Mouse (Mus musculus): ENCODE data around the gene Gm10912.
"Not testable (repeated sequence)": the region's sequence is repeated elsewhere in the genome, so short reads cannot be mapped to it uniquely, and the experiment has no call there.

Gene Gm10912

GRCm38 (mm10) chr2:104065526-104065925 is at the start of gene Gm10912:
Gene Gm10912, plus strand, starts transcription at chr2:104065826.
- in situ Hi-C loops (cut with MboI; ENCODE audit: low pct_unique_long_range_greater_than_20kb in 1 of 2, low sequenced_read_pairs in 2 of 2, unreplicated experiment in 1 of 2), result not testable (repeated sequence)

- in situ Hi-C loops (cut with MboI; ENCODE audit: low pct_unique_long_range_greater_than_20kb in 1 of 2, low sequenced_read_pairs in 2 of 2, unreplicated experiment in 1 of 2), result no loop called here
Observed at GRCm38 (mm10) chr2:104023096-104023495, 42.5 kb upstream of the Gm10912 start.

GRCm38 (mm10) chr2:104024656-104025055 is 41.0 kb upstream of the Gm10912 start:
- in situ Hi-C loops (cut with MboI; ENCODE audit: low pct_unique_long_range_greater_than_20kb in 1 of 2, low sequenced_read_pairs in 2 of 2, unreplicated experiment in 1 of 2), result loop anchor here in 1 of 2 experiments (25.0 kb wide), 1 partner anchor 388 kb away; the partner anchor contains the start of gene D430041D05Rik

- in situ Hi-C loops (cut with MboI; ENCODE audit: low pct_unique_long_range_greater_than_20kb in 1 of 2, low sequenced_read_pairs in 2 of 2, unreplicated experiment in 1 of 2), result loop anchor here in 1 of 2 experiments (25.0 kb wide), 1 partner anchor 385 kb away; the partner anchor contains the start of gene D430041D05Rik
Observed at GRCm38 (mm10) chr2:104027458-104028138, 38.0 kb upstream of the Gm10912 start, which contains the start of gene Fbxo3. Gene Fbxo3, plus strand, starts transcription at chr2:104027721.

GRCm38 (mm10) chr2:104028139-104028723 is 37.4 kb upstream of the Gm10912 start, which contains the start of gene 4931422A03Rik:
Gene 4931422A03Rik, minus strand, starts transcription at chr2:104028361.
- in situ Hi-C loops (cut with MboI; ENCODE audit: low pct_unique_long_range_greater_than_20kb in 1 of 2, low sequenced_read_pairs in 2 of 2, unreplicated experiment in 1 of 2), result loop anchor here in 1 of 2 experiments (25.0 kb wide), 1 partner anchor 384 kb away; the partner anchor contains the start of gene D430041D05Rik

- in situ Hi-C loops (cut with MboI; ENCODE audit: low pct_unique_long_range_greater_than_20kb in 1 of 2, low sequenced_read_pairs in 2 of 2, unreplicated experiment in 1 of 2), result loop anchor here in 1 of 2 experiments (25.0 kb wide), 1 partner anchor 383 kb away; the partner anchor contains the start of gene D430041D05Rik
Observed at GRCm38 (mm10) chr2:104029074-104029473, 36.6 kb upstream of the Gm10912 start.

- in situ Hi-C loops (cut with MboI; ENCODE audit: low pct_unique_long_range_greater_than_20kb in 1 of 2, low sequenced_read_pairs in 2 of 2, unreplicated experiment in 1 of 2), result loop anchor here in 1 of 2 experiments (10.0 to 25.0 kb wide), 2 partner anchors 94 to 382 kb away; partner anchors contain the start of genes A930018P22Rik and D430041D05Rik
Observed at GRCm38 (mm10) chr2:104030381-104030780, 35.2 kb upstream of the Gm10912 start.

GRCm38 (mm10) chr2:104032056-104032455 is 33.6 kb upstream of the Gm10912 start:
- in situ Hi-C loops (cut with MboI; ENCODE audit: low pct_unique_long_range_greater_than_20kb in 1 of 2, low sequenced_read_pairs in 2 of 2, unreplicated experiment in 1 of 2), result loop anchor here in 1 of 2 experiments (10.0 to 25.0 kb wide), 2 partner anchors 93 to 380 kb away; partner anchors contain the start of genes A930018P22Rik and D430041D05Rik

- in situ Hi-C loops (cut with MboI; ENCODE audit: low pct_unique_long_range_greater_than_20kb in 1 of 2, low sequenced_read_pairs in 2 of 2, unreplicated experiment in 1 of 2), result loop anchor here in 1 of 2 experiments (10.0 to 25.0 kb wide), 2 partner anchors 90 to 377 kb away; partner anchors contain the start of genes A930018P22Rik and D430041D05Rik
Observed at GRCm38 (mm10) chr2:104034832-104035472, 30.7 kb upstream of the Gm10912 start.

GRCm38 (mm10) chr2:104035595-104035994 is 30.0 kb upstream of the Gm10912 start:
- in situ Hi-C loops (cut with MboI; ENCODE audit: low pct_unique_long_range_greater_than_20kb in 1 of 2, low sequenced_read_pairs in 2 of 2, unreplicated experiment in 1 of 2), result loop anchor here in 1 of 2 experiments (10.0 to 25.0 kb wide), 2 partner anchors 89 to 377 kb away; partner anchors contain the start of genes A930018P22Rik and D430041D05Rik

GRCm38 (mm10) chr2:104036316-104036715 is 29.3 kb upstream of the Gm10912 start:
- in situ Hi-C loops (cut with MboI; ENCODE audit: low pct_unique_long_range_greater_than_20kb in 1 of 2, low sequenced_read_pairs in 2 of 2, unreplicated experiment in 1 of 2), result loop anchor here in 1 of 2 experiments (10.0 to 25.0 kb wide), 2 partner anchors 88 to 376 kb away; partner anchors contain the start of genes A930018P22Rik and D430041D05Rik

GRCm38 (mm10) chr2:104038236-104038635 is 27.4 kb upstream of the Gm10912 start:
- in situ Hi-C loops (cut with MboI; ENCODE audit: low pct_unique_long_range_greater_than_20kb in 1 of 2, low sequenced_read_pairs in 2 of 2, unreplicated experiment in 1 of 2), result loop anchor here in 1 of 2 experiments (10.0 to 25.0 kb wide), 2 partner anchors 87 to 374 kb away; partner anchors contain the start of genes A930018P22Rik and D430041D05Rik

GRCm38 (mm10) chr2:104041632-104042031 is 24.0 kb upstream of the Gm10912 start:
- in situ Hi-C loops (cut with MboI; ENCODE audit: low pct_unique_long_range_greater_than_20kb in 1 of 2, low sequenced_read_pairs in 2 of 2, unreplicated experiment in 1 of 2), result loop anchor here in 1 of 2 experiments (25.0 kb wide), 1 partner anchor 371 kb away; the partner anchor contains the start of gene D430041D05Rik

GRCm38 (mm10) chr2:104042766-104043165 is 22.9 kb upstream of the Gm10912 start:
- in situ Hi-C loops (cut with MboI; ENCODE audit: low pct_unique_long_range_greater_than_20kb in 1 of 2, low sequenced_read_pairs in 2 of 2, unreplicated experiment in 1 of 2), result loop anchor here in 1 of 2 experiments (25.0 kb wide), 1 partner anchor 370 kb away; the partner anchor contains the start of gene D430041D05Rik

GRCm38 (mm10) chr2:104043624-104044478 is 21.8 kb upstream of the Gm10912 start:
- in situ Hi-C loops (cut with MboI; ENCODE audit: low pct_unique_long_range_greater_than_20kb in 1 of 2, low sequenced_read_pairs in 2 of 2, unreplicated experiment in 1 of 2), result loop anchor here in 1 of 2 experiments (25.0 kb wide), 1 partner anchor 368 kb away; the partner anchor contains the start of gene D430041D05Rik

GRCm38 (mm10) chr2:104044479-104045080 is 21.0 kb upstream of the Gm10912 start:
- in situ Hi-C loops (cut with MboI; ENCODE audit: low pct_unique_long_range_greater_than_20kb in 1 of 2, low sequenced_read_pairs in 2 of 2, unreplicated experiment in 1 of 2), result loop anchor here in 1 of 2 experiments (25.0 kb wide), 1 partner anchor 368 kb away; the partner anchor contains the start of gene D430041D05Rik

GRCm38 (mm10) chr2:104058381-104058780 is 7.2 kb upstream of the Gm10912 start:
- in situ Hi-C loops (cut with MboI; ENCODE audit: low pct_unique_long_range_greater_than_20kb in 1 of 2, low sequenced_read_pairs in 2 of 2, unreplicated experiment in 1 of 2), result no loop called here
